Mouse (Mus musculus): ENCODE data around the gene Ms4a1.
"Not testable (repeated sequence)": the region's sequence is repeated elsewhere in the genome, so short reads cannot be mapped to it uniquely, and the experiment has no call there.

The Ms4a1 gene

DNA sequence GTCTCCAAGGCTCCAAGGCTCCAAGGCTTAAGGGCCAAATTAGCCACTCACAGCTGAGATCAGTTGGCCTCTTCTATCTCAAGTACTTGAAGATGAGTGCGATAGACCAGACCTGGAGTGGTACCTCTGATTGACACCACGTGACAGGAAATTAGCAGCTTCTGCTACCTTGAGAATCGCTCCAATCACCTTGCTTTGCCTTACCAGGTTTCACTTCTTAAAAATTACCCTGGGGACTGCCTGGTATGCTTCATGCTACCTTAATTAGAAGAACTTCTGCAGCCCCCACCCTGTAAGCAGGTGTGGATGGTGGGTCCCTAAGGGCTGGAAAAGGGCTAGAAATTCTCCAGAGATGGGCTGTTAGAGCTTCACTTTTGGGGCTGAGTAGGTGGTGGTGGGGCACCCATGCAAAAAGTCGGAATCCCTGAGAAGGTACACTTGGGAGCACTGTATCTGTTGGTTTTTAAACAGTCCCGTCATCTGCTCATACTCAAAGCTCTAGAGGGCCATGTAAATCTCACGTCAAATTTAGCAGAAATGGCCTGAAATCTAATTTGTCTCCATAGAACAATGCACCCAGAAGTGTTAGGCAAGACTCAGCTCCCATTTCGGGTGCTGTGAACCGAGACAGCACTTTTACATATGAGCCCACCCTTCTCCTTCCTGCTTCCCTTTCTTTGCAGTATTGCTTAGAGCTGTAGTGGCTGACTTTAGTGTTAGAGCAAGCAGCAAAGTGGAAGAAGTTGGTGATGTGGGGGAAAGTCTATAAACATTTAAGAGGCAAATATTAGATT, at the start of gene Ms4a1:
TSS of gene Ms4a1 (minus strand) at position 190 of the 794 bp plus-strand sequence.
- no peak for DNase-seq (ENCODE audit: low spot score in 2 of 2)

- DNase-seq (ENCODE audit: low spot score in 2 of 2) = no peak
Measured at GRCm38 (mm10) chr19:11314354-11314753, 48.3 kb upstream of the Ms4a1 start, which contains the start of gene Ms4a14. Gene Ms4a14 (minus strand): TSS chr19:11314454.

- no peak for DNase-seq (ENCODE audit: low spot score in 2 of 2)
Measured at GRCm38 (mm10) chr19:11308888-11309287, 42.8 kb upstream of the Ms4a1 start.

- not testable (repeated sequence) for DNase-seq (ENCODE audit: low spot score in 2 of 2)
Measured at GRCm38 (mm10) chr19:11299529-11299928, 33.5 kb upstream of the Ms4a1 start.

GRCm38 (mm10) chr19:11298939-11299338, 32.9 kb upstream of the Ms4a1 start:
- DNase-seq (ENCODE audit: low spot score in 2 of 2) = no peak

DNA sequence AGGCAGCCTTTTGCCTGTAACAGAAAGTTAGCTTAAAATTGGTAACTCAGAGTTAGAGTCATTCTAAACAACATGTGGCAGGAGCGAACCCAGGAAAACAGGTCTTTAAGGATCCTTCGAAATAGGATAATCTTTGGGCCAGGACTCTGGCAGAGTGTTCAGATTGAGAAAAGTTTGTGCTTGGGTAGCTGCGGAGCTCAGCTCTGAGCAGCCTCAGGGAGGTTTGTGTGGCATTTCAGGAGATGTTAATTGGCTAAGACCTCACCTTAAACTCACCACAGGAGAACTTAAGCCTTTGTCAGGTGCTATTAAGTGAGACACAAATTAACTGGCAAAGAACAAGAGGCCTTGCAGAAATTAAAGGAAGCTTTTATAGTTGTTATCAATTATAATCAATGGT, 27.6 kb upstream of the Ms4a1 start:
- not testable (repeated sequence) for DNase-seq (ENCODE audit: low spot score in 2 of 2)

- DNase-seq (ENCODE audit: low spot score in 2 of 2) = peak in 1 of 2 experiments; percentile 4
Measured at GRCm38 (mm10) chr19:11292990-11293389, 26.9 kb upstream of the Ms4a1 start.

DNA sequence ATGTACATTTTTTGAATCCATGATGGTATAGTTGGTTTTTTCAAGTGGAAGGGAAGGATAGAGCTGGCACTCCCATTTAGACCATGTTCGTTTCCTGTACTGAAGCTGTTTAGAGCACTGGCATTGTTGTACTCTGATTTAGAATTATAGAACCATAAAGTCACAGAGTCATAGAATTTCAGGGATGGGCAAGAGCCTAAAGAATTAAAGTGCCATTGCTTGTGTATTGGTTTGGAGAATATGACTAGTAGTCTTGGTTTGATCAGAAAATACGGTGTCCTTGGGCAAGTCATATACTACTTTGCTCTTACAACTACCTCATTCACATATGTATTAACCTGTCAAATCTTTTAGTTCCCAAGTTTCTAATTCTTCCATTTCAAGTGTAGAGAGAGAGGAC, 17.7 kb upstream of the Ms4a1 start, which contains the start of gene Ms4a5:
TSS of gene Ms4a5 (minus strand) at position 101 of the 400 bp plus-strand sequence.
- DNase-seq (ENCODE audit: low spot score in 2 of 2) = no peak

DNA sequence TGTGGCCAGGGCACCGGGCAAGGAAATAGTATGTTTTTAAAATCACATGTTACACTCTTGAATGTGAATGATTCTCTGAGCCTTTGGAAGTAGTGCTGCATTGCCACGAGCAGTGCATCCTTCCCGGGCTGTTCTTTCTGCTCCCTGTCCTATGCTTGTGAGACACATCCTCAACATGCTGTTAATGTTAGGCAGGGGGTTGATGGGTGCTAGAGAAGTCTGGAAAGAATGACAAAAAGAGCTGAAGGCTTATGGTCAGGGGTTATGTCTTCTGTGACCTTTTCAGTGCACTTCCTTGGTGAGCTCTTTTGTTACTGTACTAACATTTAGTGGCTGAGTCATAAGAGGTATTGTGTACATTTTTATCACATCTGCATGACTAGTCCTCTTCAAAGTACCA, 14.2 kb upstream of the Ms4a1 start:
- DNase-seq (ENCODE audit: low spot score in 2 of 2) = no peak

DNA sequence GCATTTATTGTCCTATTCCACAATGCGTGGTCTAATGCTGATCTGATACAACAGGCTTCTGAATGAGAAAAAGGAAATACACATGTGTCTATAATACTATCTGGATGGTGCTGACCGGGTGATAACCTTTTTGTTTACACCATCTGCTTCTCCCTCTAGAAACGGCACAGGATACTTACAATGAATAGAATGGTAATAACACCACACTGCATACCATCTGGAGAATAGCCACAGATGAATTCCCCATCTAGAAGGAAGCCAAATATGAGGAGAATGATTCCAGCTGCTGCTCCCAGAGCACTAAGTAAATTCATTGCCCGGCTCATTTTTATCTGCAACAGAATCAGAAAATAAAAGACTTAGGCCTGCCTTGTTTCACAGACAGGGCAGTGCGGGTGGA, 10.4 kb upstream of the Ms4a1 start:
- no peak for DNase-seq (ENCODE audit: low spot score in 2 of 2)

DNA sequence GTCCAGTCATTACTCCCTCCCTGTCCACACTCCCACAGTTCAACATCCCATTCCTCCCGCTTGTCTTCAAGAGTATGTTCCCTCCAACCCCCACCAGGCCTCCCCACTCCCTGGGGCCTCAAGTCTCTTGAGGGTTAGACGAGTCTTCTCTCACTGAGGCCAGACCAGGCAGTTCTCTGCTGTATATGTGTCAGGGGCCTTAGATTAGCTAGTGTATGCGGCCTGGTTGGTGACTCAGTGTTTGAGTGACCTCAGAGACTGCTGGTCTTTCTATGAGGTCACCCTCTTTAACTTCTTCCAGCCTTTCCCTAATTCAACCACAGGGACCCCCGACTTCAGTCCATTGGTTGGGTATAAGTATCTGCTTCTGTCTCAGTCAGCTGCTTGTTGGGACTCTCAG, 915 bp upstream of the Ms4a1 start:
- no peak for DNase-seq (ENCODE audit: low spot score in 2 of 2)

- no peak for DNase-seq (ENCODE audit: low spot score in 2 of 2)
Measured at GRCm38 (mm10) chr19:11264602-11265185, 1.3 kb downstream of the Ms4a1 start.

GRCm38 (mm10) chr19:11263549-11263948, 2.5 kb downstream of the Ms4a1 start:
- no peak for DNase-seq (ENCODE audit: low spot score in 2 of 2)

- not testable (repeated sequence) for DNase-seq (ENCODE audit: low spot score in 2 of 2)
Measured at GRCm38 (mm10) chr19:11262932-11263331, 3.1 kb downstream of the Ms4a1 start.

DNA sequence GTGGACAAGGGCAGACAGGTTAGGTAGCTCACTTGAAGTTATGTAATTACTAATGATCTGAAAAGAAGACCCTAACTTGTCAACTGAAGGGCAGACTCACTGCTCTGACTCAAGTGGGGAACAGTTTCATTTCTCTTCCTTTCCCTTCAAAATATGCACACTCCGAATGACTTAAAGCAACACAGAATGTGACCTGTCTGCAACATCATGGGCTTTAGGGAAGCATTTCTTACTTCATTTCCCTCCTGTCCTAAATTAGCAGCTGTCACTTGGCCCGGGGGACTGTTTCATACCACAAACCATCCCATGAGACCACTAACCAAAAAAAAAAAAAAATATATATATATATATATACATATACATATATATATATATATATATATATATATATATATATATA, 4.5 kb downstream of the Ms4a1 start:
- no peak for DNase-seq (ENCODE audit: low spot score in 2 of 2)

DNA sequence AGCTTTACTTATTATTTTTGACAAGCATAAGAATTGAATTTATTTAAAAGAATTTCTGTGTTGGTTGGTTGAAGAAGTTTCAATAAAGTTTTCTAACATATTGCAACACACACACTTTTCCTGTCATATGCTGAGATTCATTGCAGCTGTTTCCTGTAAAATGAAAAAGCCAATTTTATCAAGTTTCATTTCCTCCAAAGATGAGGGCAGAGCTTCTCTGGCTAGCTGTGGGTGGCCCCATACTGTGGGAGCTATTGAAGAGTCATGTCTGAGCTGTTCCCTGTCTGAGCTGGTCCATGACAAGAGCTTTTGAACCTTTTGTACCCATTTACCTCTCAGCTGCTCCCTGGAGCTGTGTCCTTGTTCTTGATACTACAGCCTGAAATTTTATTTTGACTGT, 21.8 kb downstream of the Ms4a1 start:
- no peak for DNase-seq (ENCODE audit: low spot score in 2 of 2)

DNA sequence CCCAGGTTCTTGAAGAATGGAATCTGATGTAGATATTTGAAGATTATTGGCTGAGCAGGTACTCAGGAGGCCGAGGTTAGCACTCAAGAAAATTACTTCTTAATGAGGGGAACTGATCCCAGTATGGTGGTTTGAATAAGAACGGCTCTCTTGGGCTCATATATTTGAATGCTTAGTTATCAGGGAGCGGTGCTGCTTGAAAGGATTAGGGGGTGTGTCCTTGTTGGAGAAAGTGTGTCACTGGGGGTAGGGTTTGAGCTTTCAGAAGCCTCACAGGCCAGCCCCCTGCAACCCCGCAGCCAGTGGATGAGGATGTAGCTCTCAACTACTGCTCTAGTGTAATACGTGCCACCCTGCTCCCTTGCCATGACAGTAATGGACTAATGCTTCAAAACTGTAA, 23.5 kb downstream of the Ms4a1 start:
- DNase-seq (ENCODE audit: low spot score in 2 of 2) = no peak

DNA sequence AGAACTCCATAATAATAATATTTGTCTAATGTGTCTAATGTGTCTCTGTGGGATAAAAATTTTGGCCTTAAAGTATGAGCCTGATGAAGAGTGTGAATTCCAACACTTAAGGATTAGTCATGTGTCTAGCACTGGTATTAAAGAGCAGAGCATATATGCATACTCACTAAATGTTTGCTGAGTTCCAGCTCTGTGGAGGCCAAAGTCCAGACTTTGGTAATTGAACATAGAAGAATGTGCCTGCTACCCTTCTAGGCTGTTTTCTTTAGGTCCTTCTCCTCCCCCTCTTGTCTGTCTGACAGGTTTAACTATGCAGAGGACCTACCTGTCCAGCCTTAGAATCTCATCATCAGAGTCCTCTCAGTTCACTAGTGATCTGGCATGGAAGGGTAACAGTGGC, 30.2 kb downstream of the Ms4a1 start:
- no peak for DNase-seq (ENCODE audit: low spot score in 2 of 2)

- DNase-seq (ENCODE audit: low spot score in 2 of 2) = no peak
Measured at GRCm38 (mm10) chr19:11234921-11235735, 30.9 kb downstream of the Ms4a1 start.

GRCm38 (mm10) chr19:11234244-11234643, 31.8 kb downstream of the Ms4a1 start:
- no peak for DNase-seq (ENCODE audit: low spot score in 2 of 2)

- no peak for DNase-seq (ENCODE audit: low spot score in 2 of 2)
Measured at GRCm38 (mm10) chr19:11232348-11232747, 33.7 kb downstream of the Ms4a1 start, which contains the start of gene Ms4a12. Gene Ms4a12 (minus strand): TSS chr19:11232448.
